Mouse (Mus musculus) embryonic stem cell, embryonic (primary cell): Measurements from ENCODE around the gene Angpt4.

ENCODE experiments used
- CTCF ChIA-PET, 4 experiments: fragments of 300-600 bp in 2 of 4; fragments of 350-600 bp in 2 of 4; sonication (Branson Sonifier 250); formaldehyde crosslinking; loops; one replicate each; lab custom pipeline; 2022; ENCODE audit warnings: inconsistent platforms in 2 of 4; lab: Charles Lee
- POLR2A ChIA-PET, 4 experiments: fragments of 300-600 bp in 2 of 4; fragments of 350-600 bp in 2 of 4; sonication (Branson Sonifier 250); formaldehyde crosslinking; loops; one replicate each; lab custom pipeline; 2022; ENCODE audit warnings: antibody characterized with exemption in 4 of 4, inconsistent platforms in 1 of 4; lab: Charles Lee

The Angpt4 gene

GRCm38 (mm10) chr2:151910919-151911500 lies at the start of gene Angpt4:
Gene Angpt4 (plus strand): TSS chr2:151911210.
- ChIA-PET POLR2A (interaction anchor here in 1 of 4 experiments (0.5 to 0.6 kb wide), 3 partner anchors 51 to 231 kb away, joined by 3 to 12 read pairs (median 7); no protein-coding TSS in a partner anchor), CTCF (interaction anchor here in 3 of 4 experiments (0.7 to 3.3 kb wide), 4 partner anchors 19 to 138 kb away, joined by 3 to 10 read pairs (median 4); no protein-coding TSS in a partner anchor)

GRCm38 (mm10) chr2:151862257-151862810 lies 48.7 kb upstream of the Angpt4 start:
- ChIA-PET POLR2A (interaction anchor here in 1 of 4 experiments (0.5 kb wide), 1 partner anchor 129 kb away, joined by 3 read pairs; no protein-coding TSS in a partner anchor), CTCF (interaction anchor here in 1 of 4 experiments (0.8 to 1.3 kb wide), 3 partner anchors 16 to 501 kb away, joined by 3 to 5 read pairs (median 3); no protein-coding TSS in a partner anchor)

- ChIA-PET CTCF (interaction anchor here in 3 of 4 experiments (0.5 to 1.7 kb wide), 6 partner anchors 10 to 955 kb away, joined by 3 to 7 read pairs (median 3); no protein-coding TSS in a partner anchor), POLR2A (no interaction called here)
Observed at GRCm38 (mm10) chr2:151864941-151865340, 46.1 kb upstream of the Angpt4 start.

- POLR2A ChIA-PET, result no interaction called here
- CTCF ChIA-PET, result interaction anchor here in 2 of 4 experiments (0.6 to 1.6 kb wide), 7 partner anchors 8 to 497 kb away, joined by 3 to 4 read pairs (median 3); no protein-coding TSS in a partner anchor
Observed at GRCm38 (mm10) chr2:151866487-151866886, 44.5 kb upstream of the Angpt4 start.

- POLR2A ChIA-PET, result interaction anchor here in 1 of 4 experiments (1.4 kb wide), 1 partner anchor 11 kb away, joined by 3 read pairs; no protein-coding TSS in a partner anchor
- CTCF ChIA-PET, result interaction anchor here in 3 of 4 experiments (0.6 to 1.8 kb wide), 3 partner anchors 11 to 495 kb away, joined by 3 to 5 read pairs (median 4); no protein-coding TSS in a partner anchor
Observed at GRCm38 (mm10) chr2:151868196-151868595, 42.8 kb upstream of the Angpt4 start.

- POLR2A ChIA-PET, result interaction anchor here in 2 of 4 experiments (0.7 to 0.9 kb wide), 4 partner anchors 29 to 469 kb away, joined by 3 to 5 read pairs (median 3); partner anchors contain the start of gene Trib3 (in 2 of the 2)
- CTCF ChIA-PET, result interaction anchor here (0.6 to 2.1 kb wide), 30 partner anchors 9 to 1094 kb away, joined by 3 to 6 read pairs (median 4); no protein-coding TSS in a partner anchor
Observed at GRCm38 (mm10) chr2:151874551-151874950, 36.5 kb upstream of the Angpt4 start.

- ChIA-PET CTCF (interaction anchor here (0.5 to 1.1 kb wide), 8 partner anchors 54 to 1208 kb away, joined by 3 to 13 read pairs (median 4); no protein-coding TSS in a partner anchor), POLR2A (interaction anchor here in 3 of 4 experiments (0.5 to 1.4 kb wide), 3 partner anchors 80 to 468 kb away, joined by 4 to 5 read pairs (median 4); partner anchors contain the start of gene Trib3 (in 1 of the 3))
Observed at GRCm38 (mm10) chr2:151876012-151876485, 35.0 kb upstream of the Angpt4 start.

- ChIA-PET CTCF (interaction anchor here in 3 of 4 experiments (0.7 to 2.0 kb wide), 8 partner anchors 12 to 666 kb away, joined by 3 to 8 read pairs (median 4); no protein-coding TSS in a partner anchor), POLR2A (interaction anchor here in 2 of 4 experiments (0.5 to 1.9 kb wide), 4 partner anchors 36 to 306 kb away, joined by 3 to 5 read pairs (median 4); no protein-coding TSS in a partner anchor)
Observed at GRCm38 (mm10) chr2:151878645-151879044, 32.4 kb upstream of the Angpt4 start.

- ChIA-PET POLR2A (interaction anchor here in 2 of 4 experiments (0.7 to 1.9 kb wide), 7 partner anchors 12 to 150 kb away, joined by 3 to 5 read pairs (median 3); no protein-coding TSS in a partner anchor), CTCF (interaction anchor here (0.5 to 2.0 kb wide), 29 partner anchors 11 to 1900 kb away, joined by 3 to 13 read pairs (median 4); partner anchors contain the start of gene Angpt4 (in 1 of the 4))
Observed at GRCm38 (mm10) chr2:151879760-151880159, 31.2 kb upstream of the Angpt4 start.

- ChIA-PET POLR2A (interaction anchor here in 1 of 4 experiments (1.0 kb wide), 1 partner anchor 11 kb away, joined by 3 read pairs; no protein-coding TSS in a partner anchor), CTCF (interaction anchor here in 2 of 4 experiments (0.8 kb wide), 2 partner anchors 11 to 39 kb away, joined by 3 to 4 read pairs; no protein-coding TSS in a partner anchor)
Observed at GRCm38 (mm10) chr2:151891031-151891430, 20.0 kb upstream of the Angpt4 start.

- ChIA-PET CTCF (interaction anchor here in 3 of 4 experiments (0.7 to 1.8 kb wide), 4 partner anchors 37 to 127 kb away, joined by 3 to 5 read pairs (median 3); no protein-coding TSS in a partner anchor), POLR2A (interaction anchor here in 1 of 4 experiments (0.8 to 1.0 kb wide), 2 partner anchors 148 to 261 kb away, joined by 3 read pairs; partner anchors contain the start of gene Snph)
Observed at GRCm38 (mm10) chr2:151893122-151893774, 17.8 kb upstream of the Angpt4 start.

GRCm38 (mm10) chr2:151894209-151894980 lies 16.6 kb upstream of the Angpt4 start:
- CTCF ChIA-PET, result interaction anchor here in 2 of 4 experiments (0.6 to 1.8 kb wide), 5 partner anchors 8 to 126 kb away, joined by 3 to 5 read pairs (median 3); no protein-coding TSS in a partner anchor
- POLR2A ChIA-PET, result interaction anchor here in 2 of 4 experiments (0.8 to 1.1 kb wide), 4 partner anchors 35 to 352 kb away, joined by 3 read pairs; partner anchors contain the start of genes Fkbp1a (in 1 of the 2) and Snph (in 1 of the 2)

- CTCF ChIA-PET, result interaction anchor here in 2 of 4 experiments (0.6 to 1.0 kb wide), 2 partner anchors 21 to 520 kb away, joined by 3 read pairs; no protein-coding TSS in a partner anchor
- POLR2A ChIA-PET, result no interaction called here
Observed at GRCm38 (mm10) chr2:151895911-151896310, 15.1 kb upstream of the Angpt4 start.

- ChIA-PET POLR2A (interaction anchor here in 1 of 4 experiments (0.6 kb wide), 1 partner anchor 48 kb away, joined by 3 read pairs; no protein-coding TSS in a partner anchor), CTCF (interaction anchor here in 1 of 4 experiments (0.9 kb wide), 1 partner anchor 32 kb away, joined by 3 read pairs; no protein-coding TSS in a partner anchor)
Observed at GRCm38 (mm10) chr2:151898106-151898505, 12.9 kb upstream of the Angpt4 start.

- ChIA-PET POLR2A (no interaction called here), CTCF (interaction anchor here in 2 of 4 experiments (0.8 to 0.9 kb wide), 2 partner anchors 29 to 30 kb away, joined by 3 read pairs; no protein-coding TSS in a partner anchor)
Observed at GRCm38 (mm10) chr2:151900845-151901244, 10.2 kb upstream of the Angpt4 start.

- ChIA-PET POLR2A (no interaction called here), CTCF (interaction anchor here in 1 of 4 experiments (1.1 kb wide), 1 partner anchor 29 kb away, joined by 3 read pairs; no protein-coding TSS in a partner anchor)
Observed at GRCm38 (mm10) chr2:151903267-151903666, 7.7 kb upstream of the Angpt4 start.
